Mouse (Mus musculus): ENCODE measurements around the gene Trio. TPM values are rescaled to one million over a fixed set of nuclear protein-coding genes. Genes with fewer than 3 reads are reported as not detected.

Trio gene
- total RNA-seq, 2 experiments from 2014 or later, result 63.2 to 68.9 TPM

- DNase-seq, result no peak
Observed at GRCm38 (mm10) chr15:27944898-27945297, 80.8 kb downstream of the Trio start.

GRCm38 (mm10) chr15:27943486-27944195 lies 82.0 kb downstream of the Trio start:
- peak; percentile 53 to 56 for DNase-seq

GRCm38 (mm10) chr15:27942148-27942847 lies 83.3 kb downstream of the Trio start:
- DNase-seq, result peak; percentile 43 to 55

GRCm38 (mm10) chr15:27941441-27941840 lies 84.2 kb downstream of the Trio start:
- no peak for DNase-seq

- DNase-seq, result no peak
Observed at GRCm38 (mm10) chr15:27941020-27941419, 84.6 kb downstream of the Trio start.

GRCm38 (mm10) chr15:27940032-27940431 lies 85.6 kb downstream of the Trio start:
- DNase-seq, result no peak

GRCm38 (mm10) chr15:27938886-27939285 lies 86.8 kb downstream of the Trio start:
- DNase-seq, result no peak

- DNase-seq, result no peak
Observed at GRCm38 (mm10) chr15:27937861-27938833, 87.5 kb downstream of the Trio start.

- DNase-seq, result peak; percentile 70 to 73
Observed at GRCm38 (mm10) chr15:27937003-27937860, 88.4 kb downstream of the Trio start.

- DNase-seq, result no peak
Observed at GRCm38 (mm10) chr15:27935772-27936746, 89.6 kb downstream of the Trio start.

- DNase-seq, result no peak
Observed at GRCm38 (mm10) chr15:27933270-27933669, 92.4 kb downstream of the Trio start.

- DNase-seq, result no peak
Observed at GRCm38 (mm10) chr15:27931891-27932290, 93.8 kb downstream of the Trio start.

GRCm38 (mm10) chr15:27931459-27931858 lies 94.2 kb downstream of the Trio start:
- no peak for DNase-seq

- no peak for DNase-seq
Observed at GRCm38 (mm10) chr15:27927614-27928013, 98.0 kb downstream of the Trio start.

GRCm38 (mm10) chr15:27926941-27927340 lies 98.7 kb downstream of the Trio start:
- DNase-seq, result no peak

GRCm38 (mm10) chr15:27926450-27926849 lies 99.2 kb downstream of the Trio start:
- DNase-seq, result no peak

- DNase-seq, result no peak
Observed at GRCm38 (mm10) chr15:27925865-27926264, 99.8 kb downstream of the Trio start.

GRCm38 (mm10) chr15:27925004-27925635 lies 100.5 kb downstream of the Trio start:
- DNase-seq, result no peak

- no peak for DNase-seq
Observed at GRCm38 (mm10) chr15:27923987-27924341, 101.7 kb downstream of the Trio start.

All from adrenal gland, postnatal 36 days (tissue).